Mouse (Mus musculus) left cerebral cortex, adult 9 months (tissue): ENCODE results near the gene Nckap5.
"Not testable (repeated sequence)": the region's sequence is repeated elsewhere in the genome, so short reads cannot be mapped to it uniquely, and the experiment has no call there.

Experiments
- DNase-seq, 2 experiments: peaks; one replicate each; pipeline ENCODE4 v3.0.0; 2022; ENCODE audit warnings: low spot score in 2 of 2

Gene Nckap5

GRCm38 (mm10) chr1:126022959-126023358 lies 807.6 kb downstream of the Nckap5 start:
- no peak for DNase-seq

GRCm38 (mm10) chr1:126018654-126019053 lies 811.9 kb downstream of the Nckap5 start:
- not testable (repeated sequence) for DNase-seq

- no peak for DNase-seq
Measured at GRCm38 (mm10) chr1:126011661-126012091, 818.9 kb downstream of the Nckap5 start.

GRCm38 (mm10) chr1:126007571-126007970 lies 823.0 kb downstream of the Nckap5 start:
- DNase-seq = no peak

GRCm38 (mm10) chr1:126005672-126006071 lies 824.9 kb downstream of the Nckap5 start:
- no peak for DNase-seq

GRCm38 (mm10) chr1:125996540-125996939 lies 834.1 kb downstream of the Nckap5 start:
- DNase-seq = peak in 1 of 2 experiments; percentile 7

- DNase-seq = peak in 1 of 2 experiments; percentile 21
Measured at GRCm38 (mm10) chr1:125987803-125988202, 842.8 kb downstream of the Nckap5 start.

GRCm38 (mm10) chr1:125984570-125984969 lies 846.0 kb downstream of the Nckap5 start:
- DNase-seq = no peak

- DNase-seq = peak in 1 of 2 experiments; percentile 7
Measured at GRCm38 (mm10) chr1:125974649-125975048, 856.0 kb downstream of the Nckap5 start.

GRCm38 (mm10) chr1:125971933-125972332 lies 858.7 kb downstream of the Nckap5 start:
- DNase-seq = no peak

GRCm38 (mm10) chr1:125967671-125968070 lies 862.9 kb downstream of the Nckap5 start:
- no peak for DNase-seq

GRCm38 (mm10) chr1:125951026-125951425 lies 879.6 kb downstream of the Nckap5 start:
- no peak for DNase-seq

- peak in 1 of 2 experiments; percentile 3 for DNase-seq
Measured at GRCm38 (mm10) chr1:125949076-125949475, 881.5 kb downstream of the Nckap5 start.

GRCm38 (mm10) chr1:125945136-125945535 lies 885.5 kb downstream of the Nckap5 start:
- DNase-seq = peak in 1 of 2 experiments; percentile 72

GRCm38 (mm10) chr1:125943305-125943704 lies 887.3 kb downstream of the Nckap5 start:
- DNase-seq = no peak

GRCm38 (mm10) chr1:125925486-125925885 lies 905.1 kb downstream of the Nckap5 start:
- DNase-seq = no peak

GRCm38 (mm10) chr1:125923062-125923461 lies 907.5 kb downstream of the Nckap5 start:
- DNase-seq = no peak

GRCm38 (mm10) chr1:125920696-125921095 lies 909.9 kb downstream of the Nckap5 start:
- DNase-seq = no peak

- DNase-seq = no peak
Measured at GRCm38 (mm10) chr1:125912601-125913600, 917.7 kb downstream of the Nckap5 start, which contains the start of gene Lypd1. Gene Lypd1, minus strand, starts transcription at chr1:125913101.

- peak; percentile 20 to 42 for DNase-seq
Measured at GRCm38 (mm10) chr1:125911901-125912445, 918.6 kb downstream of the Nckap5 start.

- peak in 1 of 2 experiments; percentile 34 for DNase-seq
Measured at GRCm38 (mm10) chr1:125911337-125911900, 919.2 kb downstream of the Nckap5 start.

- no peak for DNase-seq
Measured at GRCm38 (mm10) chr1:125910871-125911265, 919.7 kb downstream of the Nckap5 start.
